Mouse (Mus musculus) CD4-positive helper T cell, adult 2 months (primary cell): ENCODE data around the gene Ppp1r9a.

Experiments used
- DNase-seq: peaks from one replicate; pipeline ENCODE4 v3.0.0-alpha.2; 2012; ENCODE audit warnings: low read depth, missing footprints, low spot score

Gene Ppp1r9a

DNA sequence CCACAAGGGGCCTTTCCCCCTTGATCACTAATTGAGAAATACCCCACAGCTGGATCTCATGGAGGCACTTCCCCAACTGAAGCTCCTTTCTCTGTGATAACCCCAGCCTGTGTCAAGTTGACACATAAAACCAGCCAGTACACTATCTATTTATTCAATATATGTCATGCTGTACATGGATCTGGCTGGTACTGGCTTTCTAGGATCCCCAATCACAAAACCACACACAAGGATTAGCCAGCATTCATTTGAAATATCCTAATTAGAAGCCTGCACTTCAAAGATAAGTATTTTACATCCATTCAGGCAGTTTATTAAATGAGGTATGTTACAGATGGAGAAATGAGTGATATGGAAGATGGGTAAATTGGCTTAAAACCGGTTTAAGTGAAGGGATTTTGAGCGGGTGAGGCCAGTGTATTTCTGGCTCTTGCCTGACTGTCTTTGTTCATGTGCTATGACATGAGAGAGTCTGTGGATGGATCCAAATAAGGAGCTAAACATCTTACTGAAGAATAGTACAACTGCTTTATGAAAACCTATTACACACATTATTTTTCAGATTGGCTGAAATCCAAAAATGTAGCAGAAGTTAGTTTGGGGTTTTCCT lies 135.5 kb downstream of the Ppp1r9a start:
- DNase-seq: no peak

DNA sequence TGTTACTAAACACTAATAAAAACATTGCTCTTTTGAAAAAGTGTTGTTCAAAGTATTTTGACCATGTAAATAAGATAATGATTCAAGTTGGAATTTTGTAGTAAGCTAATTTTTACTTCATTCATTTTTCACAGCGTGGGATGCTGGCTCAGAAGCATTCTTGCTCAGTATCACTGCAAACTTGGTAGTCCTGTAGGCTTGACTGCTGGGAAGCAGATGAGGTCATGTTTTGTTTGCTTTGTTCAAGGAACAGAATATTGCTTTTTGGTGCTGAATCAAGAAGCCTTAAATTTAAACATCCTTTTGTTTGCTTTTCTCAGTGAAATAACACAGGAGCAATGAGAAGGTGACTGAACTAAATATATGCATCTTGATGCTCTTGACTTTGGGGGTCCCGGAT lies 136.6 kb downstream of the Ppp1r9a start:
- DNase-seq: no peak

DNA sequence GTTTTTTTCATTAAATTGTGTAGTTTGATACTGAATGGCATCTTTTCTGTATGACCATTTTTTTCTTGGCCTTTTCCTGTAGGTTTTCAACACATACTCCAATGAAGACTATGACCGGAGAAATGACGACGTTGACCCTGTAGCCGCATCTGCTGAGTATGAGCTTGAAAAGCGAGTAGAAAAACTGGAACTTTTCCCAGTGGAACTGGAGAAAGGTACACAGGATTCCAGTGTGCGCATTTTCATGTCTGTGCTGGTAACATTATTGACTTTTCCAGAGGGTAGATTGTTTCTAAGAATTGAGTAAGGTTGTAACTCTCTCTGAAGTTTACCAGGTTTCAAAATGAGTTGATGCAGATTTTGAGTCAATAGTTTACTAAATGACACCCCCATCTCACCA lies 143.1 kb downstream of the Ppp1r9a start:
- no peak for DNase-seq

DNA sequence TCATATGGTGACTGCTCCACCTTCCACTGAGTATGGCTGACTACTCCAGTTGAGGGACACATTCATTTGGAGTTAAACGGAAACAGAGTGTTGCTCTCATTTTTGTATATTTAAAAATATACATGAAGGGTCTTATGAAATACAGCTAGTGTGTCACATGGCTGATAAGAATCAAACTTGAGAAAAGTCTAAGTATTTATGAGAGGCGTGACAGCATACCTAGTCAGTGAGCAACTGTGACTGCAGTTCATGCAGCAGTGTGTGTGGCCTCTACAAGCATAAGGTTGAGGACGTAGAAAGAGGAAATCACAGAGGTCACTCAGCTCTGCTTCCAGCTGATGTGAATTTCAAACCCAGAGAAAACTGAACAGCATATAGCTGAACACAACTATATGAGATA lies 145.3 kb downstream of the Ppp1r9a start:
- no peak for DNase-seq

DNA sequence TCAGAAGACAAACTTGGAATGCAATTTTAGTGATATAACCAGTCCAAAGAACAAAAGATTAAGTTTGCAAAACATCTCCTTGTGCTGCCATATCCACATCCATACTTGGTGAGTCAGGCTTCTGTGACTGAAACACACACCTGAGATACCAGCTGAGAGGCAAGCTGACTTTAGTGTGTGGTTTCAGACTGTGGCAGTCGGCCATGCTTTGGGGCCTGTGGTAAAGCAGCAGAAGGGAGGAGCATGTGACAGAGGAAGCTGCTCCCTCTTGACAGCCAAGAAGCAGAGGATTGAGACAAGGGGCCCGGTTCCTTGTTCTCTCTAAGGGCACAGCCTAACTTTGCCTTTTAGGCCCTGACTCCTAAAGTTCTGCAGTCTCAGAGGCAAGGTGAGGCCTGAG lies 149.6 kb downstream of the Ppp1r9a start:
- no peak for DNase-seq

DNA sequence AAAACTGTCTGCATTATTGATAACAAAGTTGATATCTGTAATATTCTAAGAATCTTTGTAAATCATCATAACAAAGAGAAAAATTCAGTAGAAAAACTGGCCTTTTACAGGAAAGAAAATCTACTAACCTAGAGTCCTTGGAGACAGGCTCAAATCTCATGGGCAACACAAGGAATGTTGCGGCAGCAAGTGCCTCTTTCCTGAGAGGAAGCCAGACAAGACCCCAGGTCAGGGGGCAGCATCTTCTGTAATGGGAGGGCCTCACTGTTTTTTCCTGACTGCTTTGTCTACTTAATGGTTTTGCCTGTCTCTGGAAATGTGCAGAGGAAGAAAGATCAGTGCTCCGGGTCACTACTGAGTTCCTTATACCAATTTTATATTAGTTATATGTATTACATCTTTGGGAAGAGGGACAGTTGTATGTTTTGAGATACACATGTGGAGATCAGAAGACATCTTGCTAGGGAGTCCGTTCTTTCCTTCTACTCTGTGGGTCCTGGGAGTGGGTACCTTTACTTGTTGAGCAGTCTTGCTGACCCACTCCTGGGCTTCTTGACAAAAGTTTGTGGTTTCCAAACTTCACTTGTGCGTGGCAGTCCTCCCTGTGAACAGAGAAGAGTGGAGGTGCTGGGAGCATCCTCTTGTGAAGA lies 151.9 kb downstream of the Ppp1r9a start:
- no peak for DNase-seq

DNA sequence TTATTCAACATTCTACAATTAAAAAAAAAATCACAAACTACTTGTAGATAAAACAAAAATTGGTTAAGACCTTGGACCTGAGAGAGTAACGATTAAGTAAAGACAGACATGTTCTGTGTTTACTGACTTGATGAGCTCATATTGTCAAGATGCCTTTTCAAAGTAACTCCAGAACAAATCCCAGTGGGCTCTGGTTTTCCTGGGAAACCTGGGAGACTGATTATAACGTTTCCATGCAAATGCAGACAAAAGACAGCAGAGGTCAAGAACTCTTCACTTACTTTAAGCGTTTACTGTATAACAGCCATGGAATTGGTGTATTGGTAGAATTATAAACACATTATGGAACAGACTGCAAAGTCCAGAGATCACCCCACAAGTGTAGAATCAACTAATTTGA lies 172.0 kb downstream of the Ppp1r9a start:
- DNase-seq: no peak

DNA sequence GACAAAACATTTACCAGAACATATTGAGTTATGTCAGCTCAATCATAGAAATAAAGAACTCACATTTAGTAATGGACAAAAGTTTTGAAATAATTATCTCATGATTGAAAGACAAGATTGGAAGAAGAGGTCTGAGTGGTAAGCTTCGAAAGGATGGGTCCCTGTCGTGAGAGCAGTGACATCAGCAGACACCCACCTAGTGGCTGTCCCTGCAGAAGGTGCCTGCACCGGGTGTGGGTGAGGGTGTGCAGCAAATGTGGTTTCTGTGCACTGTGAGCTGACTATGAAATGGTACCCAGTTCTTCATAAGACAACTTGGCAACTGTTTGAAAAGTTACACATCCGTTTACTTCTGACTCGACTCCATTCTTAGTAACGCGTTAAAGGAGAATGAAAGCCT lies 173.0 kb downstream of the Ppp1r9a start:
- no peak for DNase-seq

DNA sequence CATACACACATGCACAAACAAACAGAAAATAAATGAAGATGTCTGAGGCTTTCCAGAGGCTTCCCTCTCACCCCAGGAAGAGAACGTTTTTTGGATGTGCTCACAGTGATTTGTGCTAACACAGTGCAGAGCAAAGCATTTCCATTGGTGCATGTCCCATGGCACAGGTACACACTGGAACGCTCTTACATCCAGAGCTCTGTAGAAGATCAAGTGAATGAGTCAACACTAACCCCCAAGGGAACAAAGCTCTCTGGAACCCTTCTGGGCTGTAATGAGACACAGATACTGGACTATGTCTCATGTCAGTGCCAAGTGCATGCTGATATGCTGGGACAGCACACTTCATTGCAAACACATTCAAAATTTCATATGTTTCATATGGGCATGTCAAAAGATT lies 175.3 kb downstream of the Ppp1r9a start:
- no peak for DNase-seq

DNA sequence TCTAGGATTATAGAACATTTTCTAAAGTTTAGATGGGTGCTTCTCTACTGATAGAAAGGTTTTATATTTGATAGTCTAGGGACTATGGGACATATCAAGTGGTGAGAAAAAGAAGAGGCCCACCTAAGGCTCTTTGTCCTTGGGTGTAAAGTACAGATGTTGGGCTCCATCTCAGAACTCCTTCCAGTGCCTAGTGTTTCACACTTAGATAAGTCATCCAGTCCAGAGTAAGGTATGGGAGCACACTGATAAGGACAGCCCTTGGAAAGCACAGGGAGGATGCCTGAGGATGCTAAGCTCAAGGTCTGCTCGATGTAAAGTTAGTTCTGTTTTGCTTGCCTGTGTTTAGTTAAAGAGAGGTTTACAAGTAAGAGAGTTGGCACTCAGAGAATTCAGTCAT lies 176.4 kb downstream of the Ppp1r9a start:
- no peak for DNase-seq

DNA sequence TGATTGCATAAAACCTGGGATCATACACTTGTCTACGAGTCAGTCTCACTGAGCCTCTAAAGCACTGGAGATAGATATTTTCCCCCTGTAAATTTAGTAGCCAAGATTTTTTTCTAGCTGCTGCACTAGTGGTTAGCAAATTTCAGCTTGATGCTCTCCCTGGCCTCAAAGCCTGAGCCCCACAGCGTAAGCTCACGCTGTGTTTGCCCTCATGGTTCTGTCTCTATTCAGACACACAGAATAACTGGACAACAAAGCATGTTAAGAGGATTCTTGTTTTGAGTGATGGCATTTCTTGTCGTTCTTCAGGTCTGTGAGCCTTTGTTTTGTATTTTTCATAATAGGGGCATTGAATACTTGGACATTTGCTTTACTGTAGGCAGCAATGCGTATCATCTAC lies 177.4 kb downstream of the Ppp1r9a start:
- DNase-seq: no peak

DNA sequence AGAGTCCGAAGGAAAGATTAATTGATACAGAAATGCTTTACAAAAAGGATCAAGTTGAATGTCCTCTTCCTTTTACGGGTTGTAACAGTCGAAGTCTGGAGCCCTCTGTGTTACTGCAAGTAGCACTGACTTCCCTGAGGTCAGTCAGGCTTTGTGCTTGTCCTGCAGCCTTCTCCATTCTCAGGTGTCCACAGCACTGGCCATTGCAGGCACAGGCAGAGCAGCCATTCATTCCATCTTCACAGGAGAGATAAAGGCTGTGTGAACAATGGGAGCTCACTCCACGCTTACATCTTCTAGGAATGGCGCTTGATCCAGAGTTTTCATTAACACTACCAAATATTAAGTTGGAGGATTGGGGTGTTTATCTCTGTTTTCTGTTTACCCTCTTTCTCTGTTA lies 177.8 kb downstream of the Ppp1r9a start:
- DNase-seq: no peak

DNA sequence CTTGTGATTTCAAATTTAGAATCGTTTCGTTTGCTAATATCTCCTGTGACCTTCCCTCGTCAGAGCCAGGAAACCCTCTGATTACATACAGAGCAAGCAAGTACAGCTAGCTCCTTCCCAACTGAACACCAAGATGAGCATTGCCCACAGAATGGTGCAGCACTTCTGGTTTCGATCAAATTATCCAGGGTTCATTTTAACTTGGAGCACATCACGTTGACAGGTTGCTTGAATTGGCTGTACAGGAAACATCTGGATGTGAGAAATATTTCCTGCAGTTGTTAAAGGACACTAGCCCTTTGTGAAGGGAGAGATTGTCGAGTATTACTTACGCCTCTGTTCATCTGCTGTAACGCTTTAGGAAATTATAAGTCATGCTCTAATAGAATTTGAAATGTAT lies 178.4 kb downstream of the Ppp1r9a start:
- DNase-seq: no peak

DNA sequence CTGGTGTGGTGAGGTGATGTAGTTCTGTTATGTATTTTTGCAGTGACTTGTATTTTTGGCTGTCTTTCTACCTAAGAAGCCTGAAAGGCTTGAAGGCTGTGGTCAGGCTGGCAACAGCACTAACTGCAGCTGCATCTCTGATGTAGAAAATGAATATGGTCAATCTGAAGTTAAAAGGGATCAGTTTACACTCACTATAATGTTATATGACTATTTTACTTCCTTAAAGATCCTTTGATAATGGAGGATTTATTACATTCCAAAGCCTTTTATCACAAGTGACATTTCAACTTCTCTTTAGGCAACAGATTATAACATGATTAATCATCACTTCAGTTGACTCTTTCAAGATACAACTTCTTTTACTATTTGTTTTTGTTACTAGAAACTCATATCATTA lies 179.4 kb downstream of the Ppp1r9a start:
- DNase-seq: no peak

DNA sequence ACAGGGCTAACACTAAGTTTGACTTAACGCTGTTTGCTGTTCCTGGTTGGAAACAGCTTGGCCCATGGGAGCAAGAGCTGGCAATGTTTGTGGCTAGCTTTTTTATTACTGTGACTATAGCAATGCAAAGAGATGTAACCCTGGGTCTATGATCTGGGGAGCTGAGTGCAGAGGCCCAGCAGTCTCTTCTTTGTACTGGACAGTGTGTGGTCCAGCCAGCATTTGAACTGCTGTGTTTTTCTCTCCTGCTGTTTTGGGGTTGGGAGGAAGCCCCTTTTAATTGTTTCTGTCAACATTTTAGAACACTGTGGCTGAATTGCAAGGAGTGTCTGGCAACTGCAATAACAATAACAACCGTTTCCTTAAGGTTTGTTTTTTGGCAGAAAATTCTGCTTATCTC lies 180.0 kb downstream of the Ppp1r9a start:
- no peak for DNase-seq

DNA sequence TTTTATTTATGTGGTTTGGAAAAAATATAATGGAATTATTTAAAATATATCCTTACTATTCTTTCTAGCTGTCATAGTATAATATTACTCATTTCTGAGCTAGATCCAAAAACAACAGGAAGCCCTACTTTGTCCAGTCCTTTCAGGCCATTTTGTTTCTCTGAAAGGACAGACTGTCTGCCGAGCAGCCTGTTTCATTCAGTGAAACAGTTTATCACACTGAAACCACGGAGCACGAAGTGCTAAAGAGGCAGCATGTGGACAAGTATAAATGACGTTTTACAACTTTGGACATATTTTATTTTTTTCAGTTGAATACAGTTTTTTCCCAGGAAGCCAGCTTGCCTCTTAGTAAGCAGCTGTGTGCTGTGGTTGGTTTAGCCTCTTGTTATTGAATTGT lies 181.2 kb downstream of the Ppp1r9a start:
- no peak for DNase-seq

DNA sequence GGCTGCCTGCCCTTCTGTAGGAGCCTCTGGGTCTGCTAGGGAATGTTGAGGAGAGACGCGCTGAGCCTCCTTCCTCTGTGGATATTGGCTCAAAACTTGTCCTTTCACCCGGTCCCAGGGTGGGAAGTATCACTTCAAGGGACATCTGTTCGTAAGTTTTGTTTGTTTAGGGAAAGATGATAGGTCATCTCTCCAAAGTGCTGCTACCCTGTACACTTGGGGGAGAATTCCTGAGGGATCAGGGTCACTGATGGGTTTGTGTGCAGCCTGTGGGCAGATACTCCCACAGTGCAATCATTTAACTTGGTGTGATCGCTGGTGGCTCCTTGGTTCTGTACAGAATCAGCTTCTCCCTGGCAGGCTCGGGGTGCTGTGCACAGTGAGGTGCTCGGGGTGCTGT lies 189.2 kb downstream of the Ppp1r9a start:
- DNase-seq: no peak

DNA sequence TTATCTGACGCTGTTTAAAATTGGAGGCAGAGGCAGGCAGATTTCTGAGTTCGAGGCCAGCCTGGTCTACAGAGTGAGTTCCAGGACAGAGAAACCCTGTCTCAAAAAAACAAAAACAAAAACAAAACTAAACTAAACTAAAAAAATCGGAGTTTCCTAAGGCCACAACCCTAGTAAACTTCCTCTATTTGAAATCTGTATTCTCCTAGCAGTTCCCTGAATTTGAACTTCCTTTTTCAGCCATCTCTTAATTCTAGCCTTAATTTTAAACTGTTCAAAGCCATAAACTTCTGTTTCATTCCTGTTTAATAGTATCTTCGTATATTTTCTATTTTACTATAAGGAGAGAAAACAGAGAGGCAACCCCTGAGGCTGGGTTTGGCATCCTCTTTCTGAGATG lies 190.1 kb downstream of the Ppp1r9a start:
- no peak for DNase-seq

DNA sequence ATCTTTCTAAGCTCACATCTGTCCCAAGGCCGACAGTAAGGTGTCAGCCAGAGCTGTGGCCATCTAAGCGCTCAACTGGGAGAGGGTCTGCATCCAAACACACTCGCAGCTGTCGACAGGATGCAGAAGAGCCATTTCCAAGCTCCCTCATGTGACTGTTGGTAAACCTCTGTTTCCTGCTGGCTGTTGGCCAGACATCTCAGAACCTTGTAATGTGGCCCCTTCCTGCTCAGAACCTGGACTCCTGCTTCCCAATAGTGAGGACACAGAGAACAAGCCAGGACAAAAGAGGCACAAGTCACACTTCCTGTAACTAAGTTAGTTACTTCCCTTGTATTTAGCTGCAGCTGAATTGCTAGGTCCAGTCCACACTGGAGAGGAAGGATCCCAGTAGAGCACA lies 190.8 kb downstream of the Ppp1r9a start:
- no peak for DNase-seq

DNA sequence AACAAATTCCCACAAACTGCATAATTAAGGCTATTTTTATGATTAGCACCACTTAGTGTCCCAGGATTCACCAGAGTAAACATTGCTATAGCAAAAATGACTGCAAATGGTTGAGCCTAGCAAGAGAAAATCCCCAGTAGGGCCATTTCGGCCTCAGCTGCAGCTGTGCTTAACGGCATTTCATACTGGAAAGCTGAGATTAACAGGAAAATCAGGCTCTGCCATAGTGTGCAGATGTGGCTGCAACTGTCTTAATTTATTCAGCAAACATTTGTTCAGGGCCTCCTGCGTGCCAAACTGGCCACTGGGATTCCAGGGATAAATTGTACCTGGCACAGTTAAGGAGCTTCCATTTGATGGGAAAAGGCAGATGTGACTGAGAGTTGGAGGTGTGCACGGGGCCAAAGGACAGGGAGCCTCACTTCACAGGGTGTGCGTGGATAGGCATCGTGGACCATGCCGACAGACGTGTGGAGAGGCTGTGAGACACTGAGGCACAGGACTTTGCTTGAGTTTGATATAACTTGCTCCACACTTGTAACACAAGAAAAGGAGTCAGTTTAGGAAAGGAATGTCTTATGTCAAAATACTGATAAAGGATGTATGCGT lies 192.8 kb downstream of the Ppp1r9a start:
- DNase-seq: no peak

DNA sequence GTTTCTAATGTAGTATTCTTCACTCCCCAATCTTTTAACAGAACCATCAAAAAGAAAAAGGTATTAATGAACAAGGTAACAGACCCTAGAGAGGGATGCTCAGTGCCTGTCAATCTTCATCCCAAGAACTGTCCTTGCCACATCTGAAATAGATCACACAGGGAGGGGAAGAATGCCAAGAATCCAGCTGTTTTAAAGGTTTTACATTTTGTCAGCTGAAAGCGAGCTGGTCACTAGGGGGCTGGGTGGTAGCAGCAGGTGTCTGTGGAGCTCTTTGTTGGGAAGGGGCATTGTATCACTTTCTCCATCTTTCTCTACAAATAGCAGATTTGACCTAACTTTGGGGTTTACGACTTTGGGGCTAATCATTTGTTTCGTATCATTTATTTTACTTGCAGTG lies 194.6 kb downstream of the Ppp1r9a start:
- DNase-seq: no peak

DNA sequence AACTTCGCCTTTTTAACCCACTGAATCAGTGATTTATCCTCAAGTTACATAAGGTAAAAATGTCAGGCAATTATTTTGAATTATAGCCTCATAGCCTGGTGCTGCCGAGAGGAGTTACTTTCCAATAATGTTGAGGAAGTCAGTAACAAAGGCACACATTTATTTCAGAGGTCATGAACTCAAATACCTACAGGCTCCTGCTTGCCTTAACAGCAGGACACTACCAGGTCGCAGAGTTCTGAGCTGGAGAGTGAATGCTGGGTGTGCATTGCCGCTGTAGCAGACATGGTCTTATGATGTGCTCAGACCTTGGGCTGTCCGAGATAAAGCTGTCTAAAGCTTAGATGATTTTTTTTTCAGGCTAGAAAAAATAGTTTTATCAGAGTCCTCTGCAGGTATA lies 196.6 kb downstream of the Ppp1r9a start:
- no peak for DNase-seq

DNA sequence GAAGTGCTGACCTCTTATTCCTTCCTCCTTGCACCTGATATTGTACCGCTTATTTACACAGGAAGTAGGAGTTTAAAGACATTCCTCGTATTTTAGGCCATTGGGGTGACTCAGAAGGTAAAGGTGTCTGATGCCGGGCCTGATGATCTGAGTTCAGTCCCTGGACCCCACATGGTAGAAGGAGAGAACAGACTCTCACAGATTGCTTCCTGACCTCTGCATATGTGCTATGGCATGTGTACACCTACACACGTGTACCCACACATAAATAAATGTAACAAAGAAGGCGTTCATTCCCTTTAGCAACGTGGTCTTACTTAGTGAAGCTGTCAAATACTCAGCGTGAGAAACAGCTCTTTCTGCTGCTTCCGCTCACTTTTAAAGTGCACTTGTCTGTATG lies 197.1 kb downstream of the Ppp1r9a start:
- DNase-seq: no peak

DNA sequence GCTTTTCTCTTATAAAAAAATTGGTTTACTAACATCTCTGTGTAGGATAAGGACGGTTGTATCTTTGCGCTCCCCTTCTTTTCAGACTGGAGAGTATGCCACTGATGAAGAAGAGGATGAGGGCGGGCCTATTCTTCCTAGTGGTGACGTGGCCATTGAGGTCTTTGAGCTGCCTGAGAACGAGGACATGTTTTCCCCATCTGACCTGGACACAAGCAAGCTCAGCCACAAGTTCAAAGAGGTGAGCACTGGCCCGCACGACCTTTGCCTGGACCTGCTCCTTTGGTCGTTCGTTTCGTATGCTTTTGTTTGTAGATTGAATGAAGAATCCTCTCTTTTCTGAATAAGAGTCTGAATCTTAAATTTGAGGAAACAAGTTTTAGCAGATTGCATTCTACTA lies 197.6 kb downstream of the Ppp1r9a start:
- DNase-seq: no peak
